Mouse (Mus musculus) bone marrow macrophage, adult 2 months (primary cell): ENCODE measurements around the gene H2-Ke6. TPM values are rescaled to one million over a fixed set of nuclear protein-coding genes. Genes with fewer than 3 reads are reported as not detected.
A peak's percentile ranks its signal among the peaks of the same experiment; 100 is the strongest.
"Not testable (repeated sequence)": the region's sequence is repeated elsewhere in the genome, so short reads cannot be mapped to it uniquely, and the experiment has no call there.

ENCODE experiments used
- H3K27ac ChIP-seq: 2 replicates; pipeline ENCODE4 v1.5.1; 2012; ENCODE audit warnings: low read depth, low read length; ENCODE audit not compliant: insufficient read depth
- H3K4me1 ChIP-seq: 2 replicates; pipeline ENCODE4 v1.6.1; 2012; ENCODE audit warnings: low read length; ENCODE audit not compliant: control insufficient read depth, insufficient read depth
- H3K4me3 ChIP-seq: 2 replicates; pipeline ENCODE4 v1.5.1; 2012; ENCODE audit warnings: mild to moderate bottlenecking, low read length, moderate library complexity; ENCODE audit not compliant: insufficient read depth
- CTCF ChIP-seq: IDR thresholded peaks from 2 replicates; pipeline ENCODE4 v1.5.1; 2012; ENCODE audit warnings: low read depth, mild to moderate bottlenecking, low read length, moderate library complexity
- POLR2A ChIP-seq: IDR thresholded peaks from 2 replicates; pipeline ENCODE4 v1.6.1; 2012; ENCODE audit warnings: mild to moderate bottlenecking, low read depth, low read length, borderline replicate concordance
- polyA plus RNA-seq: library from polyadenylated mRNA; stranded (reverse); fragments of >200 nt; gene quantifications from 2 replicates; pipeline ENCODE4 v1.2.4, GENCODE M21; 2012; ENCODE audit not compliant: missing spikeins, insufficient read depth, insufficient read length

The H2-Ke6 gene
- polyA plus RNA-seq, 1 experiment: 64.2 TPM

- TF ChIP-seq POLR2A (peak; percentile 88; the same call in 1 of the 2 replicates), CTCF (no peak)
- Histone ChIP-seq H3K4me1 (peaks cover 14% of the 10 kb centered on the region), H3K27ac (peak within 1 kb of the TSS; percentile 85), H3K4me3 (peak within 1 kb of the TSS; percentile 89)
These were observed 27.7 kb downstream of the H2-Ke6 start, which contains the start of gene H2-K1 for GRCm38 (mm10) chr17:34000150-34000537. Gene H2-K1 (minus strand): TSS chr17:34000347.

- Histone ChIP-seq H3K27ac (peak overlapping the region; percentile 60), H3K4me3 (peak overlapping the region; percentile 89), H3K4me1 (peaks cover 14% of the 10 kb centered on the region)
- no peak for TF ChIP-seq POLR2A
- TF ChIP-seq CTCF: no peak
These were observed 28.3 kb downstream of the H2-Ke6 start for GRCm38 (mm10) chr17:33999341-34000149.

- H3K4me1 ChIP-seq: peaks cover 13% of the 10 kb centered on the region
- H3K4me3 ChIP-seq: peak overlapping the region; percentile 89
- H3K27ac ChIP-seq: not testable (repeated sequence)
These were observed 29.2 kb downstream of the H2-Ke6 start for GRCm38 (mm10) chr17:33998697-33999096.

- H3K4me3 ChIP-seq, H3K27ac ChIP-seq: not testable (repeated sequence)
- peaks cover 11% of the 10 kb centered on the region for H3K4me1 ChIP-seq
These were observed 30.8 kb downstream of the H2-Ke6 start for GRCm38 (mm10) chr17:33997025-33997424.

- no peak for TF ChIP-seq CTCF
- peaks cover 9% of the 10 kb centered on the region for H3K4me1 ChIP-seq
- no peak overlapping the region for H3K27ac ChIP-seq
- no peak overlapping the region for H3K4me3 ChIP-seq
These were observed 32.2 kb downstream of the H2-Ke6 start for GRCm38 (mm10) chr17:33995651-33996050.

GRCm38 (mm10) chr17:33994959-33995358 lies 32.9 kb downstream of the H2-Ke6 start:
- TF ChIP-seq POLR2A (no peak), CTCF (no peak)
- H3K4me3 ChIP-seq: no peak overlapping the region
- peaks cover 8% of the 10 kb centered on the region for H3K4me1 ChIP-seq
- no peak overlapping the region for H3K27ac ChIP-seq

- Histone ChIP-seq H3K4me1 (peaks cover 3% of the 10 kb centered on the region), H3K4me3 (no peak overlapping the region), H3K27ac (no peak overlapping the region)
- TF ChIP-seq CTCF (peak; percentile 55), POLR2A (no peak)
These were observed 35.8 kb downstream of the H2-Ke6 start for GRCm38 (mm10) chr17:33991788-33992664.

- H3K4me3 ChIP-seq: peak overlapping the region; percentile 73; the same call in 1 of the 2 replicates
- TF ChIP-seq CTCF: peak; percentile 90
- peaks cover 24% of the 10 kb centered on the region for H3K4me1 ChIP-seq
These were observed 45.7 kb downstream of the H2-Ke6 start for GRCm38 (mm10) chr17:33982136-33982535.

GRCm38 (mm10) chr17:33981192-33981909 lies 46.5 kb downstream of the H2-Ke6 start:
- Histone ChIP-seq H3K4me3 (peak overlapping the region; percentile 73), H3K4me1 (peaks cover 29% of the 10 kb centered on the region), H3K27ac (peak overlapping the region; percentile 93)

More at GRCm38 (mm10) chr17:33982136-33982535, 45.7 kb downstream of the H2-Ke6 start:
- H3K27ac ChIP-seq: peak overlapping the region; percentile 93
